Mouse (Mus musculus): Measurements from ENCODE around the gene Cdc42se2. TPM values are rescaled to one million over a fixed set of nuclear protein-coding genes. Genes with fewer than 3 reads are reported as not detected.

The Cdc42se2 gene
- polyA plus RNA-seq, 1 experiment from 2014 or later, result 84.8 TPM

DNA sequence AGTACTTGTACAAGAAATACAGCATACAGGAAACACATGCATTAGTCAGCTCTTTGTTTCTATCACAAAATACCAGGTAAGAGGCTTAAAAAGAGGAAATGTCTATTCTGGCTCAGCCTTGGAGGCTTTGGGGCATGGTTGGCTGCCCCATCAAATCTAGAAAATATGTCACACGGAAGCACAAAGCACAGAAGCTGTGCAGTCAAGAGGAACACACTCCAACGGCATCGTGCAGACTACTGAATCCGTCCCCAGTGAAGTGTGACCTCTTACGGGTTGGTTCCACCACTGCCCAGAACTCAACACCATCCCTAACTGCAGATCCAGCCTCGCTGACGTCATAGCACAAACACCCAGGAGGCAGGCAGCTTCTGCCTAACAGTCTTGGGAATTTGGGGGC lies 53.9 kb downstream of the Cdc42se2 start:
- Histone ChIP-seq H3K27me3 (ENCODE audit: insufficient read depth, poor library complexity, severe bottlenecking) (no peaks in the 10 kb centered on the region), H3K27ac (no peak overlapping the region), H3K4me1 (peaks cover 8% of the 10 kb centered on the region; the same call in 1 of the 2 replicates), H3K36me3 (peaks cover 49% of the 10 kb centered on the region), H3K4me3 (no peak overlapping the region), H3K9me3 (no peaks in the 10 kb centered on the region)
- no peak for DNase-seq (ENCODE audit: low spot score)
- WGBS, result 79% methylated on average over 7 of the region's 7 CpGs

DNA sequence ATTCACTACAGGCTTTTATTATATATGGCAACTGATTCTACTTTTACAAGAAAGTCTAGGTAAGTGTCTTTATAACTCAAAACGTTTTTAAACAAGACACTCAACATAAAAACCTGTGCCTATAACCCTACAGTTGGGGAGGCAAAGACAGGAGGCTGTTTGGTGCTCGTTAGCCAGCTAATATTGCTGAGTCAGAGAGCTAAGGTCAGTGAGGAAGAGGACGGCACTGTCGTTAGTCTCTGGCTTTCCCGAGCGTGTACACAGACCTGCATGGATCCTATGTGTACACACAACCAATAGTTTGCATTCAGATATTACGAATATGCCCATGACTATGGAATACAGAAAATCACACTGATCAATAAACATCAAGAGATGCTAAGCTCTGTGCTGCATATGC lies 56.1 kb downstream of the Cdc42se2 start:
- WGBS, result 89% methylated on average over 7 of the region's 7 CpGs
- no peak for DNase-seq (ENCODE audit: low spot score)
- no peaks in the 10 kb centered on the region for H3K27me3 ChIP-seq (ENCODE audit: insufficient read depth, poor library complexity, severe bottlenecking)
- peaks cover 18% of the 10 kb centered on the region; the same call in 1 of the 2 replicates for H3K4me1 ChIP-seq
- no peak overlapping the region for H3K4me3 ChIP-seq
- no peaks in the 10 kb centered on the region for H3K9me3 ChIP-seq
- H3K36me3 ChIP-seq, result peaks cover 52% of the 10 kb centered on the region
- no peak overlapping the region for H3K27ac ChIP-seq

GRCm38 (mm10) chr11:54730931-54731330 lies 56.5 kb downstream of the Cdc42se2 start:
- 87% methylated on average over 5 of the region's 5 CpGs for WGBS
- no peak overlapping the region for H3K27ac ChIP-seq
- H3K27me3 ChIP-seq (ENCODE audit: insufficient read depth, poor library complexity, severe bottlenecking), result no peaks in the 10 kb centered on the region
- no peaks in the 10 kb centered on the region for H3K9me3 ChIP-seq
- no peak for DNase-seq (ENCODE audit: low spot score)
- H3K4me3 ChIP-seq, result no peak overlapping the region
- peaks cover 51% of the 10 kb centered on the region for H3K36me3 ChIP-seq
- H3K4me1 ChIP-seq, result peaks cover 19% of the 10 kb centered on the region; the same call in 1 of the 2 replicates

DNA sequence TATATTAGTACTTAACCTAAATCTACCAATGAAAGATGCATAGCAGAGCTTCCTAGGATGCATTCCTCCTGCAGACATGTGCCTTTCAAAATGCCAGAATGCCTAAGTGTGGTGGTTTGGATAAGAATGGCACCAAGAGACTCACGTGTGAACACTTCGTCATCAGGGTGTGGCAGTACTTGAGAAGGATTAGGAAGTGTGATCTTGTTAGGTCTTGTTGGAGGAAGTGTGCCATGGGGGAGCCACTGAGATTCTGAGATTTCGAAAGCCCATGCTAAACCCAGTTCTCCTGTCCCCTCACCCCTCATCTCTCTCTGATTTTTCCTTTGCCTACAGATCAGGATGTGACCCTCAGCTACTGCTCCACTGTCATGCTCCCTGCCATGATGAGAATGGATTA lies 58.2 kb downstream of the Cdc42se2 start:
- H3K36me3 ChIP-seq, result peaks cover 42% of the 10 kb centered on the region
- 75% methylated on average over 3 of the region's 3 CpGs for WGBS
- H3K27ac ChIP-seq, result no peak overlapping the region
- H3K27me3 ChIP-seq (ENCODE audit: insufficient read depth, poor library complexity, severe bottlenecking), result no peaks in the 10 kb centered on the region
- H3K4me3 ChIP-seq, result no peak overlapping the region
- DNase-seq (ENCODE audit: low spot score), result no peak
- H3K4me1 ChIP-seq, result peaks cover 26% of the 10 kb centered on the region
- H3K9me3 ChIP-seq, result no peaks in the 10 kb centered on the region

GRCm38 (mm10) chr11:54728371-54728770 lies 59.1 kb downstream of the Cdc42se2 start:
- Histone ChIP-seq H3K27me3 (ENCODE audit: insufficient read depth, poor library complexity, severe bottlenecking) (no peaks in the 10 kb centered on the region), H3K9me3 (no peaks in the 10 kb centered on the region), H3K27ac (no peak overlapping the region), H3K4me3 (no peak overlapping the region), H3K36me3 (peaks cover 43% of the 10 kb centered on the region), H3K4me1 (peaks cover 24% of the 10 kb centered on the region)
- 96% methylated on average over 2 of the region's 2 CpGs for WGBS
- DNase-seq (ENCODE audit: low spot score), result no peak

DNA sequence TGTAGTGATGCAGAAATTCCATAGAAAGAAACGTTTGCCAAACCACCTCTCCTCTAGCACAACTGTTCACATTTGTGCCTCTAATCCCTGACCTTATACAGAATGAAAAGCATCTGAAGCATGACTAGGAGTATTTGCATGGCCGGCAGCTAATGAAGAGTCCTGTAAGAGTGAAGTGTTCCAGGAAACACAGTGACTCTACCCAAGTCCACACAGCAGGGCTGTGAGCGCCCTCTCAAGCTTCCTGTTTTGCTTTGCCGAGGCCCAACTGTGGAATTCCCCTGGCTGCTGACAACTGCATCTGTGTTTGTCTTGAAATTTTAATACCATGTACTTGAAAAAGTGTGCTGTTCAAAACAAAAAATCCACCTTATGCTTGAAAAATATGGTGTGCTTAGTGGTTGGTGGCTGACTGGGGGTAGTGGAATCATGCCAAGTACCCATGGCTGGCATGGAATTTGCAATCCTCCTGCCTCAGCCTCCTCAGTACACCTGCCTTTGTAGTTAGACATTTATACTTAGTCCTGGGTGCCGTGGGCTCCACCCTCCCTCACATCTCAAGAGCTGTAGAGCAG lies 60.1 kb downstream of the Cdc42se2 start:
- no peak overlapping the region for H3K4me3 ChIP-seq
- peak overlapping the region; percentile 3; the same call in 1 of the 2 replicates for H3K27ac ChIP-seq
- DNase-seq (ENCODE audit: low spot score), result no peak
- no peaks in the 10 kb centered on the region for H3K9me3 ChIP-seq
- no peaks in the 10 kb centered on the region for H3K27me3 ChIP-seq (ENCODE audit: insufficient read depth, poor library complexity, severe bottlenecking)
- peaks cover 27% of the 10 kb centered on the region for H3K4me1 ChIP-seq
- 49% methylated on average over 5 of the region's 5 CpGs for WGBS
- peaks cover 45% of the 10 kb centered on the region for H3K36me3 ChIP-seq

- no peak for DNase-seq (ENCODE audit: low spot score)
- peaks cover 46% of the 10 kb centered on the region for H3K36me3 ChIP-seq
- H3K4me3 ChIP-seq, result no peak overlapping the region
- no peaks in the 10 kb centered on the region for H3K27me3 ChIP-seq (ENCODE audit: insufficient read depth, poor library complexity, severe bottlenecking)
- H3K9me3 ChIP-seq, result no peaks in the 10 kb centered on the region
- H3K27ac ChIP-seq, result peak overlapping the region; percentile 3; the same call in 1 of the 2 replicates
- 66% methylated on average over 3 of the region's 3 CpGs for WGBS
- peaks cover 35% of the 10 kb centered on the region for H3K4me1 ChIP-seq
Measured at GRCm38 (mm10) chr11:54726571-54727062, 60.9 kb downstream of the Cdc42se2 start.

DNA sequence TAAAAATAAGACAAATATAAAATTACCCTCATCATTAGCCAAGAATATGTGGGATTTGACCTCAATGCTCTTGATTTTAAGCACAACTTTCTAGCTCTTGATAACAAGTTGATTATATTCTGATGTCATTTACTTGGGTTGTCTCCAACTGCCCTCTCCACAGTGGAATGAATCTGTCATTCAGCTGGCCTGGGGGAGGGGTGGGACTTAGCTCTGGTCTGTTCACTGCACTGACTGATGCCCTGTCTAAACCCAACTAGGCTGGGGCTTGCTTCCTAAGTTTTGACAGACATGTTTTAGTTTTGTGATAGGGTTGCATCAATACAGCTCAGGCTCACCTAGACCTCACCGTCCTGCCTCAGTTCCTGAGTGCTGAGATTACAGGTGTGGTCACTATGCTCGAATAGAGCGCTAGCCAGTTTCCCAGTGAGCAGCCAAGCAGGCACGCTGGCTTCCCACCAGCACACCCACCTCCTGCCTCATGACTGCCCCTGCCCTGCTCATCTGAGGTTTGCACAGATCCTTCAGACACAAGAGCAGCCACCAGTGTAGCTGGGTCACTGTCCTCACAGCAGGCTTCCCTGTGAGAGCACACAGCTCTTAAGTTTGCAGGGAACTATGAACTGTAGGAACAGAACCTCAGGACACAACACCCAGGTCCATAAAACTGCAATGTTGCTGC lies 63.0 kb downstream of the Cdc42se2 start:
- Histone ChIP-seq H3K4me1 (peaks cover 40% of the 10 kb centered on the region), H3K4me3 (no peak overlapping the region), H3K36me3 (peaks cover 53% of the 10 kb centered on the region), H3K27me3 (ENCODE audit: insufficient read depth, poor library complexity, severe bottlenecking) (no peaks in the 10 kb centered on the region), H3K27ac (no peak overlapping the region), H3K9me3 (no peaks in the 10 kb centered on the region)
- DNase-seq (ENCODE audit: low spot score), result no peak
- 73% methylated on average over 4 of the region's 4 CpGs for WGBS

DNA sequence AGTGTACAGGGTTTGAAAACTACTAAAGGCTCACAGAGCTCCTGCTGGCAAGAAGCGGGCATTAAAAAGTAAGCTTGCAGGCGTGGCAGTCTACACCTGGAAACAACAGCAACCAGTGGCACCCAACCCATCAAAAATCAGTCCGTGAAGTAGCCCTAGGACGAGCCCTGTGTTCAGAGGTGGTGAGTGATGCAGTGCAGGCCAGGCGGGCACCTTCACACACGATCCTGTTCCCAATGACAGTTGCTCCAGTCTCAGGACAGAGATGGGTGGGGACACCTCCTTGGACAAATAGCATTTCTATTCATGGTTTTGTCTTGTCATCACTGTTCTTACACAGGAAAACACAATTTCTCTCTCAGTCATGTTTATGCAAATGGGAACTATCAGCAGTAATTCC lies 65.4 kb downstream of the Cdc42se2 start:
- peaks cover 54% of the 10 kb centered on the region for H3K36me3 ChIP-seq
- H3K27me3 ChIP-seq (ENCODE audit: insufficient read depth, poor library complexity, severe bottlenecking), result no peaks in the 10 kb centered on the region
- DNase-seq (ENCODE audit: low spot score), result no peak
- H3K27ac ChIP-seq, result no peak overlapping the region
- H3K4me1 ChIP-seq, result peaks cover 34% of the 10 kb centered on the region
- WGBS, result 50% methylated on average over 6 of the region's 6 CpGs
- H3K4me3 ChIP-seq, result no peak overlapping the region
- no peaks in the 10 kb centered on the region for H3K9me3 ChIP-seq

DNA sequence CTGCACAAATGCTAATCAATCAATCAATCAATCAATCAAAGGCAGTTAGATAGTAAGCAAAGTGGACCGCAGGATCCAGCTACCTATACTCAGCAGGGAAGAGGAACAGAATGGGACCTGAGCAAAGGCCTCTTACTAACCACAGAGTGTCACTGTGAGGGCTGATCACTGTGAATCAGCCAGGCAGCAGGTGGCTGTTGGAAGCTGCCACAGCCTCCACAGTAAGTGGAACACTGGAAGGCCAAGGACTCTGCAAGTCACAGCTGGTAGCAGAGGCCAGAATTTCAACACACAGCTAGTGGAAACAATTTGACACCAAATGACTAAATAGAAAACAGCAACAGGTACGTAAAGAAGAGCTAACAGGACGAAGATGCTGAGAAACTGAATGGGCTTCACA lies 68.9 kb downstream of the Cdc42se2 start:
- H3K36me3 ChIP-seq, result peaks cover 72% of the 10 kb centered on the region
- no peak overlapping the region for H3K4me3 ChIP-seq
- DNase-seq (ENCODE audit: low spot score), result no peak
- WGBS, result 91% methylated on average over 3 of the region's 3 CpGs
- H3K9me3 ChIP-seq, result no peaks in the 10 kb centered on the region
- no peaks in the 10 kb centered on the region for H3K27me3 ChIP-seq (ENCODE audit: insufficient read depth, poor library complexity, severe bottlenecking)
- peaks cover 17% of the 10 kb centered on the region; the same call in 1 of the 2 replicates for H3K4me1 ChIP-seq
- H3K27ac ChIP-seq, result no peak overlapping the region

- Histone ChIP-seq H3K9me3 (no peaks in the 10 kb centered on the region), H3K27me3 (ENCODE audit: insufficient read depth, poor library complexity, severe bottlenecking) (no peaks in the 10 kb centered on the region), H3K36me3 (peaks cover 66% of the 10 kb centered on the region), H3K27ac (no peak overlapping the region), H3K4me3 (no peak overlapping the region), H3K4me1 (peaks cover 17% of the 10 kb centered on the region; the same call in 1 of the 2 replicates)
- 92% methylated on average over 3 of the region's 3 CpGs for WGBS
- no peak for DNase-seq (ENCODE audit: low spot score)
Measured at GRCm38 (mm10) chr11:54717893-54718292, 69.6 kb downstream of the Cdc42se2 start.

GRCm38 (mm10) chr11:54712849-54713248 lies 74.6 kb downstream of the Cdc42se2 start:
- Histone ChIP-seq H3K36me3 (peaks cover 36% of the 10 kb centered on the region), H3K27me3 (ENCODE audit: insufficient read depth, poor library complexity, severe bottlenecking) (no peaks in the 10 kb centered on the region), H3K4me1 (peaks cover 9% of the 10 kb centered on the region; the same call in 1 of the 2 replicates), H3K27ac (no peak overlapping the region), H3K4me3 (no peak overlapping the region), H3K9me3 (no peaks in the 10 kb centered on the region)
- no peak for DNase-seq (ENCODE audit: low spot score)
- WGBS, result 75% methylated on average over 2 of the region's 2 CpGs

DNA sequence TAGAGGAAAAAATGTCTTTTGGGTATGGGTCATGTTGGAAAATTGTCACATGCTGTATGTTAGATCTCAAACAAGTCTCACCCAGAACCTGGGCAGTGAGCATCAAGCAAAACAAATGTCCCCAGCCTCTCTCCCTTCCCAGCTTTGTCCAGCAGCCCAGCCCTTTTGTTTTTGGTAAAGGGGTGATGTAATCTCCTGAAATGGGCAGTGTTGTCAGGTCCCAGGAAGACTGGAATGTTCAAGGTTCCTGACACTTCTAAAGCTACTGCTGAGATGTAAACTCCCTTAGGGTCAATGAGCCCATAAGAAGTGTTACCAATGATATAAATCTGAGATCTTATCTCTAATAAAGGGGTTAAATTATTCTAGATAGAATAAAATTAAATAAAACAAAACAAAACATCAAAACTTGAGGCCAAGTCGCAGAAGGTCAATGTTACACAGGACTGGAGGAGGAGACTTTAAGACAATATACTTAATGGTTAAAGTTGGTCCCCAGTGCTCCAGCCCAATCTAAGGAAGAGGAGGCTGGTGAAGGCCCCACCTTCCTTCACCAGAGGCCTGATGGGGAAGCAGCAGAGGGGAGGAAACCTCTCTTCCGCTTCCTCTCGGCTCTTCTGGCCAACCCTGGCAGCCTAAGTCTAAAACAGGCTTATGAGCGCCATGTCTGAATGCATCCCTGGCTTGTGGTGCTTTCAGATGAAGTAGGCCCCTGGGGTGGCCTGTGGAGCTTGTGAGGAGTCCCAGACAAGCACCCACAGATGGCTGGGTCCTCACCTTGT lies 76.8 kb downstream of the Cdc42se2 start:
- DNase-seq (ENCODE audit: low spot score), result no peak
- H3K36me3 ChIP-seq, result peaks cover 19% of the 10 kb centered on the region
- peaks cover 9% of the 10 kb centered on the region; the same call in 1 of the 2 replicates for H3K4me1 ChIP-seq
- no peak overlapping the region for H3K4me3 ChIP-seq
- 0 out of 2 replicates have a peak overlapping the region, but pooled peaks have one; percentile 23 for H3K27ac ChIP-seq
- 87% methylated on average over 4 of the region's 4 CpGs for WGBS
- H3K27me3 ChIP-seq (ENCODE audit: insufficient read depth, poor library complexity, severe bottlenecking), result no peaks in the 10 kb centered on the region
- H3K9me3 ChIP-seq, result no peaks in the 10 kb centered on the region
